Mouse (Mus musculus): ENCODE measurements around the gene En2. TPM values are rescaled to one million over a fixed set of nuclear protein-coding genes. Genes with fewer than 3 reads are reported as not detected.

En2 gene
- polyA plus RNA-seq, 1 experiment from 2014 or later, result not detected

DNA sequence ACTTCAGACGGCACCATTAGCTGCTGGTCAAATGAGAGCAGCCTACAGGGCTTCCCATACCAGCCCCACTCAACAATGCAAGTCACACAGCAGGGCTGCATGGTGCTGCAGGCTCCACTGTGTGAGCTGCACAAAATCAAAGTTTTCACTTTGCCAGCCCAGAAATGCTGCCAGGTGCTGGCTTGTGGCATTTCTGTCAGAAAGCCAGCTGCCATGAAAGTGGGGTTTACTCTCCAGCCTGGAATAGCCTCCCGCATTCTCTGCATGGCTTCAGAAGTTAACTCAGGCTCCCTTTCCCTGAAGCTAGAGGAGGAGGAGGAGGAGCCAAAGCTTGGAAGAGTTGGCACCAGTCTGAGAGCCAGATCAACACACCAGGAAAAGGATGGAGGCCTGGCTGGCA, 29.1 kb upstream of the En2 start:
- H3K27me3 ChIP-seq, result peaks cover 63% of the 10 kb centered on the region
- ATAC-seq (ENCODE audit: insufficient number of reproducible peaks, insufficient read depth, low FRiP score, low TSS enrichment, low read depth), result 0 out of 2 replicates have a peak, but pooled peaks have one; percentile 68

GRCm38 (mm10) chr5:28144555-28144954, 20.9 kb upstream of the En2 start:
- no peaks in the 10 kb centered on the region for H3K36me3 ChIP-seq
- no peak overlapping the region for H3K27ac ChIP-seq
- no peak overlapping the region for H3K9ac ChIP-seq (replicated peaks)
- H3K4me1 ChIP-seq (replicated peaks), result no peaks in the 10 kb centered on the region
- peaks cover 22% of the 10 kb centered on the region; the same call in 1 of the 2 replicates for H3K27me3 ChIP-seq
- H3K4me2 ChIP-seq, result no peak overlapping the region
- no peaks in the 10 kb centered on the region for H3K9me3 ChIP-seq
- H3K4me3 ChIP-seq (replicated peaks), result no peak overlapping the region
- no peak for ATAC-seq (ENCODE audit: insufficient number of reproducible peaks, insufficient read depth, low FRiP score, low TSS enrichment, low read depth)

More for the DNA sequence above, 29.1 kb upstream of the En2 start:
- H3K27ac ChIP-seq, result no peak overlapping the region
- H3K36me3 ChIP-seq, result no peaks in the 10 kb centered on the region
- H3K4me1 ChIP-seq (replicated peaks), result no peaks in the 10 kb centered on the region
- H3K4me2 ChIP-seq, result no peak overlapping the region
- WGBS, result 34% methylated on average over 2 of the region's 2 CpGs
- no peaks in the 10 kb centered on the region for H3K9me3 ChIP-seq
- H3K4me3 ChIP-seq (replicated peaks), result no peak overlapping the region
- H3K9ac ChIP-seq (replicated peaks), result no peak overlapping the region

DNA sequence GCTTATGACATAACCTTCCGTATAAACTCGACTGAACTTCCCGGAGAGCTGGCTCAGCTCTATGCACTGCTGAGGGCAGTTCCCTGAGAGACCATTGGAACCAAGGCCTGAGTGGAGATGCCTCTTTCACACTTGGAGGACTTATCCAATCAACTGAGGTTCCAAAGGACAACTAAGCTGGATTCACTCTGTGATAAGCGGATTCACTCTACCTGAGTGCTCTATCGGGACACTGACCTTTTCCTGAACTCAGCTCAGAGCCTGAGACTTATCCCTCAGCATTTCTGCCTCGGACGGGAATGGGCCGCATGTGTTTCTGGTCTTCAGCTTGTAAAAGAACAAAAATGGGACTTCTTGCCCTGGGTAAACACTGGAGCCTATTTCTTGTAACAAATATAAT, 19.5 kb upstream of the En2 start:
- H3K9ac ChIP-seq (replicated peaks), result no peak overlapping the region
- ATAC-seq (ENCODE audit: insufficient number of reproducible peaks, insufficient read depth, low FRiP score, low TSS enrichment, low read depth), result no peak
- no peak overlapping the region for H3K4me3 ChIP-seq (replicated peaks)
- H3K36me3 ChIP-seq, result no peaks in the 10 kb centered on the region
- H3K27ac ChIP-seq, result no peak overlapping the region
- peaks cover 24% of the 10 kb centered on the region for H3K27me3 ChIP-seq
- 77% methylated on average over 8 of the region's 8 CpGs for WGBS
- no peak overlapping the region for H3K4me2 ChIP-seq
- no peaks in the 10 kb centered on the region for H3K9me3 ChIP-seq
- H3K4me1 ChIP-seq (replicated peaks), result no peaks in the 10 kb centered on the region

GRCm38 (mm10) chr5:28148473-28148872, 17.0 kb upstream of the En2 start:
- ATAC-seq (ENCODE audit: insufficient number of reproducible peaks, insufficient read depth, low FRiP score, low TSS enrichment, low read depth), result no peak
- WGBS, result 44% methylated on average over 3 of the region's 3 CpGs

GRCm38 (mm10) chr5:28149436-28149835, 16.1 kb upstream of the En2 start:
- H3K27ac ChIP-seq, result no peak overlapping the region
- H3K9ac ChIP-seq (replicated peaks), result no peak overlapping the region
- no peak for ATAC-seq (ENCODE audit: insufficient number of reproducible peaks, insufficient read depth, low FRiP score, low TSS enrichment, low read depth)
- H3K9me3 ChIP-seq, result no peaks in the 10 kb centered on the region
- H3K36me3 ChIP-seq, result no peaks in the 10 kb centered on the region
- whole genome bisulfite sequencing, result 81% methylated on average over 3 of the region's 3 CpGs
- no peak overlapping the region for H3K4me3 ChIP-seq (replicated peaks)
- peaks cover 54% of the 10 kb centered on the region for H3K27me3 ChIP-seq
- H3K4me2 ChIP-seq, result no peak overlapping the region
- no peaks in the 10 kb centered on the region for H3K4me1 ChIP-seq (replicated peaks)

More at GRCm38 (mm10) chr5:28148473-28148872, 17.0 kb upstream of the En2 start:
- Histone ChIP-seq H3K4me1 (replicated peaks) (no peaks in the 10 kb centered on the region), H3K27ac (no peak overlapping the region), H3K27me3 (peaks cover 44% of the 10 kb centered on the region), H3K9me3 (no peaks in the 10 kb centered on the region), H3K4me3 (replicated peaks) (no peak overlapping the region), H3K36me3 (no peaks in the 10 kb centered on the region), H3K4me2 (no peak overlapping the region), H3K9ac (replicated peaks) (no peak overlapping the region)

DNA sequence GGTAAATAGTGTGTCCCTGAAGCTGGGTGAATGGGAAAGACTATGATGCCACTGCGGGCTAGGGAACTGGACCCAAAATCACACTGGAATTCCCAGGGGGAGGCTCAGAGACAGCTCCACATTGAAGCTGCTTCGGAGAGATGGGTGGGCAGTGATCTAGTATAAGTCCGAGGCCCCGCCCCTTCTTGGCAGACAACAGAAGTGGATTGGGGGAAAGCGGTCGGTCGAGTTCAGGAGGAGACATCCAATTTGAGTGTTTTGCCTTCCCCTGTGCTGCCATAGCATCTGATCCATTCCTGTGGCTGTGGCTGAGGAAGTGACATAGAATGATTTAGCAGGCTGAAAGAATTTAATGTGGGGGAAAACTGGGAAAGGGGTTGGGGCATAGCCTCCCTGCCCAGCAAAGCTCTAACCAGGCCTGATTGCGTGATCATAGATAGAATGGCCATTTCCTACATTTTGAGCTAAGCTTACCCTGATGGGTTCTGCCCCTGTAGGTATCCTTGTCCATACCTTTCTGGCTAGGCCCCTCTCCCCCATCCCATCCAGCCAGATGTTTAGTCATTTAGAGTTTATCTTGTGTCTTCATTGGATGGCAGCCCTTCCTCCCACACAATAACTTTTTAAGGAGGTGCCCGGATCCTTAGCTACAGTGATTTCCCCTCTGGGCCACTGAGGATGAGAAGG, 8.3 kb upstream of the En2 start:
- H3K9me3 ChIP-seq, result no peaks in the 10 kb centered on the region
- no peak overlapping the region for H3K27ac ChIP-seq
- H3K9ac ChIP-seq (replicated peaks), result no peak overlapping the region
- no peak overlapping the region for H3K4me2 ChIP-seq
- no peak for ATAC-seq (ENCODE audit: insufficient number of reproducible peaks, insufficient read depth, low FRiP score, low TSS enrichment, low read depth)
- H3K4me1 ChIP-seq (replicated peaks), result peaks cover 9% of the 10 kb centered on the region
- H3K27me3 ChIP-seq, result peaks cover 95% of the 10 kb centered on the region
- H3K4me3 ChIP-seq (replicated peaks), result no peak overlapping the region
- no peaks in the 10 kb centered on the region for H3K36me3 ChIP-seq
- 7% methylated on average over 9 of the region's 9 CpGs for WGBS

GRCm38 (mm10) chr5:28157781-28158180, 7.7 kb upstream of the En2 start:
- Histone ChIP-seq H3K4me2 (peak overlapping the region; percentile 38), H3K36me3 (no peaks in the 10 kb centered on the region)
- no peak for ATAC-seq (ENCODE audit: insufficient number of reproducible peaks, insufficient read depth, low FRiP score, low TSS enrichment, low read depth)

DNA sequence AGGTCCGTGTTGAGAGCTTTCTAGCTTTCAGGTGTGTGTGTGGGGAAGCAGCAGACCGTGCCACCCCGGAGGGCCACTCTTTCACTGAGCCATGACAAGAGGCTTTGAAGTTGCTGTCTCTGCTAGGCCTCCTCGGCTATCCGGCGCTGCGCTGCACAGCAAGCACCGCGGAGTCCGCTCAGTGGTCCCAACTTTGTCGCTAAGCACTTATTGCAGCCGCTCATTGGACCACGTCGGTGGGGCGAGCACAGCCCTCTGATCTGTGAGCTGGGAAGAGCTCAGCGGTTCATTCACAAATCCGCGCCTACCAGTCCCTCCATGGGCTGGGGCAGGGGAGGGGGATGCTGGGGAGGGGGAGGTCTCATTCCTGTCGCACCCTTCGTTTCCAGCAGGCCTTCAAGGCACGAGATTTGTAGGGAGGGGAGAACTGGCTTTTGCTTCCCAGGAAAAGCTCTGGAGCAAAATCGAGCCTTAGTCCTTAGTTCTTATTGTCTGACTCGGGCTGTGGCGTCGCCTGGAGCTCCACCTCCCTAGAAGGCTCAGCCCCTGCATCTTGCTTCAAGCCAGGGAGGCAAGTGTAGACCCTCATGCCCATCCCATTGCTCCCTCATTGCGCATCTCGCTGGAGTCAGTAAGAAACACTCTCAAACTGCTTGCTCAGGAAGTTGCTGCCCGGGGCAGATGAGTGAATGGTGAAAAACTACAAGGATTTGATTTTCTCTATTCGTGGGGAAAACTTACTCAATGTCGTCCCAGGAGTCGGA, 7.0 kb upstream of the En2 start:
- Histone ChIP-seq H3K9me3 (no peaks in the 10 kb centered on the region), H3K4me3 (replicated peaks) (peak overlapping the region; percentile 21; the same call in 1 of the 2 replicates), H3K4me2 (peak overlapping the region; percentile 38), H3K36me3 (no peaks in the 10 kb centered on the region), H3K9ac (replicated peaks) (no peak overlapping the region), H3K27ac (no peak overlapping the region), H3K27me3 (peaks cover 96% of the 10 kb centered on the region), H3K4me1 (replicated peaks) (peaks cover 9% of the 10 kb centered on the region)
- ATAC-seq (ENCODE audit: insufficient number of reproducible peaks, insufficient read depth, low FRiP score, low TSS enrichment, low read depth), result no peak; the same call in 1 of the 2 replicates
- WGBS, result under 1% methylated on average over 31 of the region's 31 CpGs

More at GRCm38 (mm10) chr5:28157781-28158180, 7.7 kb upstream of the En2 start:
- H3K27me3 ChIP-seq, result peaks cover 96% of the 10 kb centered on the region
- under 1% methylated on average over 17 of the region's 17 CpGs for WGBS
- 0 out of 2 replicates have a peak overlapping the region, but pooled peaks have one; percentile 21 for H3K4me3 ChIP-seq (replicated peaks)
- H3K4me1 ChIP-seq (replicated peaks), result peaks cover 9% of the 10 kb centered on the region
- no peak overlapping the region for H3K27ac ChIP-seq
- H3K9me3 ChIP-seq, result no peaks in the 10 kb centered on the region
- H3K9ac ChIP-seq (replicated peaks), result no peak overlapping the region

- H3K9ac ChIP-seq (replicated peaks), result no peak overlapping the region
- peaks cover 96% of the 10 kb centered on the region for H3K27me3 ChIP-seq
- H3K36me3 ChIP-seq, result no peaks in the 10 kb centered on the region
- H3K4me1 ChIP-seq (replicated peaks), result peaks cover 9% of the 10 kb centered on the region
- ATAC-seq (ENCODE audit: insufficient number of reproducible peaks, insufficient read depth, low FRiP score, low TSS enrichment, low read depth), result no peak
- H3K4me3 ChIP-seq (replicated peaks), result no peak overlapping the region
- WGBS, result under 1% methylated on average over 15 of the region's 15 CpGs
- H3K27ac ChIP-seq, result no peak overlapping the region
- H3K9me3 ChIP-seq, result no peaks in the 10 kb centered on the region
- H3K4me2 ChIP-seq, result no peak overlapping the region
Measured at GRCm38 (mm10) chr5:28159072-28159458, 6.4 kb upstream of the En2 start.

DNA sequence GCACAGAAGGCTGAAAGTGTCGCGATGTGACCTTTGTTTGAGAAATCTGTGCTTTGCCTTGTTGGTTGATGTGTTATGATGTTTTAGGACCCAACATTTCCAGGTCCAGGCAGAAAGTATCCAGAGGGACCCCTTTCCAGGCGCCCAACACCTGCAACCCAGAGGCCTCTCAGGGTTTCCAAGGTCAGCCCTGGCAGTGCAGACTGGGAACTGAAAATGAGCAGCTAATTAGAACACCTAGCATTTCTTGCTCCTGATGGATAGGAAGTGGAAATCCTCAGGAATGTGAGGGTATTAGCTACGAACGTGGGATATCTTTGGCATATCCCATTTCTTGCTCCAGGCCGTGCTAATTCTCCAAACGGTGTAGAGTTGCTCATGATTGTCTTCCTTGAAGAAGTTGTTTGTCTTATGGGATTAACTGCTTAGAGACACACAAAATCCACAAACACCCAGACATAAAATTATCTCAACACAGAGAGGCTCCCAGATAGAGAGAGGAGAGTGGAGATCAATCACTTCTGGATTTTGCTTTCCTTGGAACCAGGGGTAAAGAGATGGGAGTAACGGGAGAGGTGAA, 5.5 kb upstream of the En2 start:
- no peaks in the 10 kb centered on the region for H3K36me3 ChIP-seq
- ATAC-seq (ENCODE audit: insufficient number of reproducible peaks, insufficient read depth, low FRiP score, low TSS enrichment, low read depth), result no peak
- no peak overlapping the region for H3K4me3 ChIP-seq (replicated peaks)
- no peak overlapping the region for H3K27ac ChIP-seq
- peaks cover 99% of the 10 kb centered on the region for H3K27me3 ChIP-seq
- H3K9me3 ChIP-seq, result no peaks in the 10 kb centered on the region
- no peak overlapping the region for H3K4me2 ChIP-seq
- peaks cover 10% of the 10 kb centered on the region for H3K4me1 ChIP-seq (replicated peaks)
- H3K9ac ChIP-seq (replicated peaks), result no peak overlapping the region
- WGBS, result 1% methylated on average over 8 of the region's 8 CpGs

DNA sequence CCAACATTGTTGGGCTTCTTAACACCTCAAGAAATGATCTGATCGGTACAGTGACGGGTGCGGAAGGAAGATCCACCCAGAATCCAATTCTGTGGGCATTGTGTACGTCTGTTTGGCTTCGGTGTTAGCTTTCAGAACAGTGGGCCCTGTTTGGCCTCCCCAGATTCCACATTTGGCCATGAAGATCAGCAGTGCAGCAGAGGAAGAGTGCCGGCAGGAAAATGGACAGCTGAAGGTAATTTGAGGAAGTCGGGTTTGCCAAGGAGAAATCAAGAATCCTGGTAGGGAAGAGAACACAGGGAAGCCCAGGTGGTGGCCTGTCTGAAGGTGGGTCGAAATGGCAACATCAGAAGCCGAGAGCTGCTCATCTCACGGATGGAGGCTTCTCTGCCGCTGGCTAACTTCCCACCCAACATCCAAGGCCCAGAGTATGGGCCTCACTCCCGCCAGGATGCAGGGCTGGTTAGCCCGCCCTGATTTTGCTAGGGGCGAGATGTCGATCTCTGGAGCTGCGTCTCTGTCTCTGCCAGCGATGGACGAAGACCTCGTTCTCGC, 4.0 kb upstream of the En2 start:
- H3K4me3 ChIP-seq (replicated peaks), result no peak overlapping the region
- no peaks in the 10 kb centered on the region for H3K36me3 ChIP-seq
- H3K9ac ChIP-seq (replicated peaks), result no peak overlapping the region
- H3K27me3 ChIP-seq, result peaks cover 99% of the 10 kb centered on the region
- H3K27ac ChIP-seq, result no peak overlapping the region
- no peak for ATAC-seq (ENCODE audit: insufficient number of reproducible peaks, insufficient read depth, low FRiP score, low TSS enrichment, low read depth)
- peaks cover 25% of the 10 kb centered on the region for H3K4me1 ChIP-seq (replicated peaks)
- H3K4me2 ChIP-seq, result no peak overlapping the region
- no peaks in the 10 kb centered on the region for H3K9me3 ChIP-seq
- under 1% methylated on average over 20 of the region's 20 CpGs for WGBS
